Mouse (Mus musculus): Measurements from ENCODE around the gene Cntn5. TPM values are rescaled to one million over a fixed set of nuclear protein-coding genes. Genes with fewer than 3 reads are reported as not detected.

Gene Cntn5
- total RNA-seq, 2 experiments from 2014 or later = not detected

GRCm38 (mm10) chr9:9830231-9830630, 1074.3 kb downstream of the Cntn5 start:
- DNase-seq = no peak
- intact Hi-C loops (cut with DNase I; ENCODE audit: low total_unique reads) = no loop called here

DNA sequence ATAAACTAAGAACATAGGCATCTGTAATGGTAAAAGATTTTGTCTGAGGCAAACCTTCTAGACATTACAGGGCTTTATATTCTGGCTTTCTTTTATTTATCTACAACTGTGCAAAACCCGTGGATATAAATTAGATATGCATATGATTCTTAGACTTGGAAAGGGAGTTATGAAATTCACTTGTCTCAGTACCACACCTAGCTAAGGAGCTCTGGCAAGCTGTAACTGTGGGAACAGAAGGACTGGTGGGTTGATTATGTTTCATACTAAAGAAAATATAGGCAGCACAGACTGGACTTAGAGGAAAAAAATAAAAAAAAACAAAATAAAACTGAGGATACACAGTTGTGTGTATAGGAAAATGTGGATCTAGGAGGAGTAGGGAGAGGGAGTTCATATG, 1084.6 kb downstream of the Cntn5 start:
- DNase-seq = no peak
- intact Hi-C loops (cut with DNase I; ENCODE audit: low total_unique reads) = no loop called here

- no peak for DNase-seq
- intact Hi-C loops (cut with DNase I; ENCODE audit: low total_unique reads) = no loop called here
Observed at GRCm38 (mm10) chr9:9817477-9817876, 1087.1 kb downstream of the Cntn5 start.

DNA sequence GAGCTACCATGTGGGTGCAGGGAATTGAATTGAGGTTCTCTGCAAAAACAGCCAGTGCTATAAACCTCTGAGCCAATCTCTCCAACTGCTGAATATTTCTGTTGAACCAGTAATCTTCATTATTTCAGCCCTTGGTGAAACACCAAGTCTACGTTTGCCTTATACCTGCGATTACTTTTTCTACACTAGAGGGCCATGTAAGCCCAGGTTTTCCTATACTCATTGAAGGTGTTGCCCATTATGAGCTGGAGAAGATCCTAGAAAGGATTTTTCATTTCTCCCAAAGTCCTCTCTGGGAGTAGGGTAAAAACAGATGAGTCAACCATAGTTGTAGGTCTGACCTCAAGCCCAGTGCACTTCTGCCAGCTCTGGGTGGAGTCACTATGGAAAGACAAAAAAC, 1105.0 kb downstream of the Cntn5 start:
- intact Hi-C loops (cut with DNase I; ENCODE audit: low total_unique reads) = no loop called here
- no peak for DNase-seq

GRCm38 (mm10) chr9:9783680-9784079, 1120.9 kb downstream of the Cntn5 start:
- no peak for DNase-seq
- intact Hi-C loops (cut with DNase I; ENCODE audit: low total_unique reads) = no loop called here

- intact Hi-C loops (cut with DNase I; ENCODE audit: low total_unique reads) = no loop called here
Observed at GRCm38 (mm10) chr9:9781157-9781884, 1123.3 kb downstream of the Cntn5 start.

DNA sequence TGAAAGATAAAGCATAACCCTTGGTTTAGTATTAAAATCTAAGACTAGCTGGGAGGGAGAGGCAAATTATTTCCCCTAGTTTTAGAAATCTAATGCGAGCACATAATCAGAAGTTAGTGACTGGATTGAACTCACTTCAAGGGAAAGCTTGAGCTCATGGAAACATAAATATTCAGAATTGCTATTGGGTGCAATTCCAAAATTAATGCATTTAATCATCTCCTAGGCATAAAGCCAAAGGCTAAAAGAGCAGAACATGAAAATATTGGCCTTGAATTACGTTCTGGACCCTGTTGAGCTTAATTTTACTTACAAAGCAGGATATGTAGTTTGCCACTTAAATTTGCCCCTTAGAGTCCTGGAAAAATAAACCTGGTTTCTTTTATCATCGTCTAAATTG, 1124.9 kb downstream of the Cntn5 start:
- DNase-seq = no peak
- intact Hi-C loops (cut with DNase I; ENCODE audit: low total_unique reads) = no loop called here

More at GRCm38 (mm10) chr9:9781157-9781884, 1123.3 kb downstream of the Cntn5 start:
- no peak for DNase-seq

DNA sequence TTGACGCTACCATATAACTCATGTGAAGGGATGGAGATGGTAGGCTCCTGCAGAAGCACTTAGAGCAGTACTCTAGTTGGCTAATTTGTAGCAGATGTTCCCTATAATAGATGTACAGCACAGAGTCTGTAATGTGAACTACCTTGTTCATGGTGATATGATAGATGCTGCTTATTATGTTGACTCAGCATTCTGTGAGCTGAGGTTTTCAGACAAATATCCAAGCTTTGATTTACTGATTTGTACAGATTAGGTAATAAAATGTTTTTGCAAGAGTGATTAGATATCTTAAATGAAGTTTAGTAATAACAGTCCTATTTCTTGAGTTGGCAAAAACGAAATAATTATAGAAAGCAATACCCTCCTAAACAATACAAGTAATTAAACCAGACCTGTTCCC, 1133.8 kb downstream of the Cntn5 start:
- DNase-seq = no peak
- intact Hi-C loops (cut with DNase I; ENCODE audit: low total_unique reads) = no loop called here

GRCm38 (mm10) chr9:9769659-9770058, 1134.9 kb downstream of the Cntn5 start:
- intact Hi-C loops (cut with DNase I; ENCODE audit: low total_unique reads) = no loop called here
- DNase-seq = no peak

DNA sequence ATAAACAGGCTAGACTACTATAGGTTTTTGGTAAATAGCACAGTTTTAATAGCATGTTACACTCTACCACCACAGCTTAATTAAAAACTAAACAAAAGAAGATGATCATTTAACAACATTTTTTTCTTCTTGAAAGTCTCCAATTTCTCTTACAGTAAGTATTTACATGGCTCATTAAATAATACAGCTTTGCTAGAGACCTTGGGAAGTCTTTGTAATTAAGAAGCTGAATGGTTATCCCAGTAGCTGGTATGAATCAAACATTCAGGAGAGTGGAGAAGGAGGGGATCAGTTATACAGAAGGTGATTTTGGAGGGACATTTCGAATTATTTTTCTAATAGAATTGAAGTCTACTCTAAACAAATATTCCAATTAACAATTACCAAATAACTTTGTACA, 1186.4 kb downstream of the Cntn5 start:
- no peak for DNase-seq
- intact Hi-C loops (cut with DNase I; ENCODE audit: low total_unique reads) = no loop called here

DNA sequence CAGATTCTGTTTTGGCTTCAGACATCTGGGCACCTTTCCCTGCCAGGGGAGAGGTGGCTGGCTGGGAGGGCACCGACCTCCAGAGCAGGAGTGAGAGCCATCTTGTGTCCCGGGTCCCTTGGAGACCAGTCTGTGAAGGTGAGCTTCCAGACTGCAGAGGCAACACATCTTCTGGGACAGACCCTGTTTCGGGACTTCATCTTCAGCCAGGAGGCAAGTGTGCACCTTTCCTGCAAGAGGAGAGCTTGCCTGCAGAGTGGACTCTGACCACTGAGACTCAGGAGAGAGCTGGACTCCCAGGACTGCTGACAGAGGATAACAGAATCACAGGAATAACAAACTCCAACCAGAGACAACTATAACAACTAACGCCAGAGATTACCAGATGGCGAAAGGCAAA, 1195.9 kb downstream of the Cntn5 start:
- intact Hi-C loops (cut with DNase I; ENCODE audit: low total_unique reads) = no loop called here
- DNase-seq = no peak

DNA sequence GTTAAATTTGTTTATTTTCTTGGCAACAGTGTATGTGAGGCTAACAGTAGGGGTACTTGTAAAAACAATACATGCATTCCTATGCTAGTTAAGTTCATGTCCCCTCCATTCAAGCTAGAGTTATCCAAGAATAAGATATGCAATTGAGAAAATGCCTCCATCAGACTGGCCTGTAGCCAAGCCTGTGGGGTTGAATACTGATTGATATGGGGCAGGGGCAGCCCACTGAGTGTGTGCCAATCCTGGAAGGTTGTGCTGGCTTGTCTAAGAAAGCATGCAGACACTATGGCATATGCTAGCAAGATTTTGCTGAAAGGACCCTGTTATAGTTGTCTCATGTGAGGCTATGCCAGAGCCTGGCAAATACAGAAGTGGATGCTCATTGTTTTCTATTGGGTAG, 1196.8 kb downstream of the Cntn5 start:
- no peak for DNase-seq
- intact Hi-C loops (cut with DNase I; ENCODE audit: low total_unique reads) = no loop called here

GRCm38 (mm10) chr9:9705180-9705579, 1199.4 kb downstream of the Cntn5 start:
- intact Hi-C loops (cut with DNase I; ENCODE audit: low total_unique reads) = no loop called here
- no peak for DNase-seq

DNA sequence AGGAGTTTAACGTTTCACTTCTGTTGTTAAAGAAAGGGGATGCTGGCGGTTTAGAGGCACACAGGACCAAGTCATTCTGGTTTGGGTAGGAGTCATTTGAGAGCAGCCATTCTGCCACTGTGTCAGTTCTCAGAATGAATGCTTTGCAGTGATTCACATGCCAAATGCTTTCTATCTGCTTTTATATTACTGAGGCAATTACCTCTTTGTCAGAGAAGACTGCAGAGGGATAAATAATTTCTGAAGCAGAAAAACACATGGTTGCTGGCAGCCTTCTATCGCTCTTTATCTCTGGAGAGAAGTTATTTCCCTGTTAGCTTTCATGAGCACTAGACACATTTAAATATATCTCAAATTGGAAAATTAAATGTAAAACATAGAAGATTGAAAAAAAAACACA, 1207.9 kb downstream of the Cntn5 start:
- intact Hi-C loops (cut with DNase I; ENCODE audit: low total_unique reads) = no loop called here
- DNase-seq = no peak

DNA sequence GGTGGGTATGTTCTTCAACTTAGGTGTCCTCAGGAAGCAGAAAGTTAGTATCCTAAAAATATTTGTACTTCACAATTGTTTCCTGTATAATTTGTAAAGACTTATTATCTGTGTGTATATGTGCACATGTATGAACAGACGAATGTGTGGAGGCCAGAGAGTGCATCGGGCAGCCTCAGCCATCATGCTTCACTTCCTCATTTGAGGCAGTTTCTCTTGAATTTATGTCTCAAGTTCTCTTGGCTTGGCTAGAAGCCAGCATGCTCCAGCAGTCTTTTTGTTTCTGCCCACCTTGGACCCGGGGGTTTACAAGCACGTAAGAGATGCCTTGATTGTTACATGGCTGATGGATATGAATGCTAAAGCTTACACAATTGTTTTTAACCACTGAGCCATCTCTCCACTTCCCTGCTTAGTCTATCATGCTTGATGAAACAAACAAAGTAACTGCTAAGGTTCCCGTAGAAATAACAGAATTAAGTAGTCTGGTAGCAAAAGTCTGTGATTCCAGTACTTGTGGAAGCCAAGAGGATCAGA, 1222.2 kb downstream of the Cntn5 start:
- no peak for DNase-seq
- intact Hi-C loops (cut with DNase I; ENCODE audit: low total_unique reads) = no loop called here

DNA sequence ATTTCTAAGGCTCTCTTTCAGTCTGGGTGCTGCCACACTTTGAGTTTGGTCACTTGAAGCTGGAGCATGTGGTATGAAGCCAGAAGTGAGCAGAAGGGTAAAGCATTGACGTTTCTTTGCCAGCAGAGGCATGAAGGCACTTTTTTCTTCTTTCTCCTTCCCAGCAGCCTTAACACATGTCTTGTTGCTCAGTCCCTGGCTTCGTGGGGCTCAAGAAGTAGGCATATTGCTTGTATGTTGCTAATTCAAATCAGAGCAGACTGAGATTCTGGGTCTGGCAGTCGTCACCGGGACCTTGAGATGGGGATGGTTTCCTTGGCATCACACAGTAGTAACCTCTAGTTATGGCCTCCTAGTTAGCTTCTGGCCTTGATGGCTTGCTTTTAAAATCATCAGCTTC, 1228.5 kb downstream of the Cntn5 start:
- intact Hi-C loops (cut with DNase I; ENCODE audit: low total_unique reads) = no loop called here
- no peak for DNase-seq

DNA sequence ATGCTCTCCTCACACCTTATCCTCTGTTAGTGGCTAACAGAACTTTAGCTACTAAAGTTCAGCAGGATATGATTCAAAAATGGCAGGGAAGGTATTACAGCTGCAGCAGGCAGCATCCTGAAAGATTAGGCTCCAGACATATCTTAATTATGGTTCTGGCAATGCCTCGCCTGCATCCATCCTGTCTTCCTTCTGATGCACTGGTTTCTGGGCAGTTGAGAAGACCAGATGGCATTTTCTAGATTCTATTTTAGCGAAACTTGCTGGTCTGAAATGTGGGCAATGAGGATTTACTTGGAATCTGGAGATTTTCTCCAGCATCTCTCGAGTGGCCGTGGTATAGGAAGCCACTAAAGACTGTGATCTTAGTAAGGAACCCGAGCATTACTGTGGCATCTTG, 1230.0 kb downstream of the Cntn5 start:
- intact Hi-C loops (cut with DNase I; ENCODE audit: low total_unique reads) = no loop called here
- no peak for DNase-seq

DNA sequence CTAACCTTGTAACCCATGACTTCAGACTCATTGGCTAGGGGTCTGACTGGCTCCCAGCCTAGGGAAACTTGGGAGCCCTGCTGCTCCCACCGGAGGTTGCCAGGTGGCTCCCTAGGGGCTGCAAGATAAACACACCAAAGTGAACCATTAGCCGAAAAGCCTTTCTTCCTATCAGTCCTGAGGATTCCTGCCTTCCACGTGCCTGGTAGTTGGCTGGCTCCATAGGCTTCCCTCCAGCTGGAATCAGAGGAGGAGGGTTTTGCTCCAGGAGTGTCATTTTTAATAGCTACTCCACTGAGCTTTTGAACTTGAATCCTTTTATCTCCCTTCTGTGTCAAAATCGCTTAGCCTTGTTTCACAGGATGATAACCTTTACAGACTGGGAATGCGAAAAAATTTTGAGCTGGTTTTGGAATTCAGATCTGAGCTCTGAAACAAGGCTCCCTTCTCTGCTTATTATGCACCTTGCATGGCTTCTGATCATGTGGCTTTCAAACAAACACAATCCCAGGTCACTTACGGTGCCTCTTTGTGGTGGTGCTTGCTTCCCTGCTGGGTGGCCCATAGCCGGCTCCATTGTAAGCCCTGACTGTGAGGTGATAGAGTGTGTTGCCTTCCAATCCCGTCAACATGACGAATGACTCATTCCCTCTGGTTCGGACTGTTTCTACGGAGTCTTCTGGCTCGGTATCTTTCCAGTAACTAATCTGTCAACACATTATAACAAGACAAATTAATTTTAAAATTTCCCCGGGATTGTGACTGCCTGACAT, 1231.1 kb downstream of the Cntn5 start:
- intact Hi-C loops (cut with DNase I; ENCODE audit: low total_unique reads) = no loop called here
- peak; percentile 3 for DNase-seq

GRCm38 (mm10) chr9:9653463-9653862, 1251.1 kb downstream of the Cntn5 start:
- DNase-seq = no peak
- intact Hi-C loops (cut with DNase I; ENCODE audit: low total_unique reads) = no loop called here

- DNase-seq = no peak
- intact Hi-C loops (cut with DNase I; ENCODE audit: low total_unique reads) = no loop called here
Observed at GRCm38 (mm10) chr9:9647361-9647760, 1257.2 kb downstream of the Cntn5 start.

GRCm38 (mm10) chr9:9646276-9646675, 1258.3 kb downstream of the Cntn5 start:
- no peak for DNase-seq
- intact Hi-C loops (cut with DNase I; ENCODE audit: low total_unique reads) = no loop called here
